Mouse (Mus musculus) CD4-positive, CD25-positive, alpha-beta regulatory T cell, adult 2 months (primary cell): ENCODE results near the gene Hmcn2.

Experiments used
- DNase-seq: peaks from one replicate; pipeline ENCODE4 v3.0.0-alpha.2; 2012; ENCODE audit warnings: low read depth, low spot score

Hmcn2 gene

GRCm38 (mm10) chr2:31304801-31305665, 9.2 kb upstream of the Hmcn2 start:
- no peak for DNase-seq

GRCm38 (mm10) chr2:31305684-31306083, 8.5 kb upstream of the Hmcn2 start:
- DNase-seq: peak; percentile 70

- DNase-seq: no peak
Measured at GRCm38 (mm10) chr2:31308257-31308656, 6.0 kb upstream of the Hmcn2 start.

GRCm38 (mm10) chr2:31309549-31309948, 4.7 kb upstream of the Hmcn2 start:
- no peak for DNase-seq

GRCm38 (mm10) chr2:31318162-31318561, 3.9 kb downstream of the Hmcn2 start:
- DNase-seq: no peak

- DNase-seq: no peak
Measured at GRCm38 (mm10) chr2:31319200-31319599, 5.0 kb downstream of the Hmcn2 start.

- no peak for DNase-seq
Measured at GRCm38 (mm10) chr2:31327186-31327585, 13.0 kb downstream of the Hmcn2 start.

- DNase-seq: no peak
Measured at GRCm38 (mm10) chr2:31337706-31338330, 23.6 kb downstream of the Hmcn2 start.

- no peak for DNase-seq
Measured at GRCm38 (mm10) chr2:31339826-31340225, 25.6 kb downstream of the Hmcn2 start.

- DNase-seq: no peak
Measured at GRCm38 (mm10) chr2:31341726-31342535, 27.7 kb downstream of the Hmcn2 start.

GRCm38 (mm10) chr2:31346096-31346495, 31.9 kb downstream of the Hmcn2 start:
- DNase-seq: peak; percentile 31

GRCm38 (mm10) chr2:31348373-31348772, 34.2 kb downstream of the Hmcn2 start:
- no peak for DNase-seq

- no peak for DNase-seq
Measured at GRCm38 (mm10) chr2:31348850-31349249, 34.6 kb downstream of the Hmcn2 start.

GRCm38 (mm10) chr2:31356771-31357170, 42.6 kb downstream of the Hmcn2 start:
- DNase-seq: no peak

GRCm38 (mm10) chr2:31359316-31359715, 45.1 kb downstream of the Hmcn2 start:
- DNase-seq: no peak

- DNase-seq: no peak
Measured at GRCm38 (mm10) chr2:31367186-31367585, 53.0 kb downstream of the Hmcn2 start.

GRCm38 (mm10) chr2:31371396-31371795, 57.2 kb downstream of the Hmcn2 start:
- DNase-seq: no peak

GRCm38 (mm10) chr2:31372186-31372585, 58.0 kb downstream of the Hmcn2 start:
- DNase-seq: no peak

GRCm38 (mm10) chr2:31374415-31374814, 60.2 kb downstream of the Hmcn2 start:
- no peak for DNase-seq

GRCm38 (mm10) chr2:31376057-31376456, 61.8 kb downstream of the Hmcn2 start:
- DNase-seq: no peak

- DNase-seq: no peak
Measured at GRCm38 (mm10) chr2:31377481-31377880, 63.3 kb downstream of the Hmcn2 start.

GRCm38 (mm10) chr2:31381292-31381846, 67.2 kb downstream of the Hmcn2 start:
- peak; percentile 66 for DNase-seq
